Mouse (Mus musculus) frontal cortex, adult (tissue): ENCODE measurements around the gene Gpr88.
"Not testable (repeated sequence)": the region's sequence is repeated elsewhere in the genome, so short reads cannot be mapped to it uniquely, and the experiment has no call there.

ENCODE experiments used
- ATAC-seq: cut with Nextera tagmentation; 2 replicates; pipeline ENCODE4 v1.9.2; 2017; ENCODE audit warnings: mild to moderate bottlenecking, moderate library complexity, mixed read lengths; ENCODE audit not compliant: low TSS enrichment

Gpr88 gene

DNA sequence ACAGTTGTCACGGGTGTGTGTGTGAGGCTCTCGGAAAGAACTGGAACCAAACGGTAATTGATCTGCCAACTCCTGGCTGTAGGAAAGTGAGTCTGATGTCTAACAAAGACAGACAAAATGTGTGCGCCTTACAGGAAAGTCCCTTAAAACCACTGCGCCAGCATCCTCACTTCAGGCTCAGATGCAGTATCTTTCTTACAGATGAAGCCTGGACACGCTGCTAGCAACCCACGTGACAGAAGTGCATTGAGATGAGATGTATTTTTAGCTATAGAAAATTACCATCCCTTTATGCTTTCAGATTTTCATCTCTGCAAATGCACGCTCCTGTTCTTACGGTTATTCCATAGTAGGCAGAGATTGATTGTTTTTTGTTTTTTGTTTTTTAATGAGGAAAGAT, 10.6 kb downstream of the Gpr88 start:
- ATAC-seq = peak; percentile 72

DNA sequence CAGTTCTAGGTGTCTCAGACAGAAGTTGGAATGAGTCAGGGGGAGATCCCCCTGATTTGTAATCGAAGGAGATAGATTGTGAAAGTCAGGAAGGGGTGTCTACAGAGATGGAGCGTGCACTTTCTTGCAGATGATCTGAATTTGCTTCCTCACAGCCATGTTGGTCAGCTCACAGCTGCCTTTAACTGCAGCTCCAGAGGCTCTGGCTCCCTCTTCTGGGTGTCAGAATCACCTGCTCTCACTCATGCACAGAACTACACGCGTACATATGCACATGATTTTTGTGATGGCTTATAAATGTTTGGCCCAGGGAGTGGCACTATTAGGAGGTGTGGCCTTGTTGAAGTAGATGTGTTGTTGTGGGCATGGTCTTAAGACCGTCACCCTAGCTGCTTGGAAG, 15.8 kb downstream of the Gpr88 start:
- ATAC-seq = no peak

DNA sequence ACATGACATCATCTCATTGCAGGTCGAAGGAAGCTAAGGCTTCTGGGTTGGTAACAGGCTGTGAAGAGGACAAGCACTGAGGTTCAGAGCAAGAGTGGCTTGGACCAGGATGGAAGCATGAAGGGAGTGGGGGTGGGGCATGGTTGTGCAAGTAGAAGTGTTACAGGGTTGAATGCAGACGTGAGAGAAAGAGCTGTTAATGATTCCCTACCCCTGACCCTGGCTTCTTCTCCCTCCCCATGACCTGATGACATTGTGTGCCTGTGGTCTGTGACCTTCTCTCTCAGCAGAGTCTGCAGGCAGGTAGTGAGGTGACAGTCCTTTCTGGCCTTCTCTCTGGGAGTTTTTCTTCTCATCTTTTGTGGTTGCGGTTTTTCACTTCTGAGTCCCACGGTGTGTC, 16.4 kb downstream of the Gpr88 start:
- ATAC-seq = no peak

DNA sequence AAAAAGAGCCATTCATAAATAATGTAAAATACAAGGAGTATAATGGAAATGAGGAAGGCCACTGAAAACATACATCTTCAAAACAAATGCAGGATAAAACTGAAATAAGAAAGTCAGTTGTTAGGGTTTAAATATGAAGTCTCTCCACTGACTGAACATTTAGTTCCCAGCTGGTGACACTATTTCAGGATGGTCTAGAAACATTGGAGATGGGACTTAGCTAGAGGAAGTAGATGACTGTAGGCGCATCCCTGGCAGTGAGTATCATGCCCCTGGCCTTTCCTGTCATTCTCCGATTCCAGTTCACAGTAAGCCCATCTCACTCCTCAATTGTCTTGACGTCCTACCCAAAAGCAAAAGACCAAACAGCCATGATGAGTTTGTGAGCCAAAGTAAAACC, 19.8 kb downstream of the Gpr88 start:
- peak; percentile 84 for ATAC-seq

DNA sequence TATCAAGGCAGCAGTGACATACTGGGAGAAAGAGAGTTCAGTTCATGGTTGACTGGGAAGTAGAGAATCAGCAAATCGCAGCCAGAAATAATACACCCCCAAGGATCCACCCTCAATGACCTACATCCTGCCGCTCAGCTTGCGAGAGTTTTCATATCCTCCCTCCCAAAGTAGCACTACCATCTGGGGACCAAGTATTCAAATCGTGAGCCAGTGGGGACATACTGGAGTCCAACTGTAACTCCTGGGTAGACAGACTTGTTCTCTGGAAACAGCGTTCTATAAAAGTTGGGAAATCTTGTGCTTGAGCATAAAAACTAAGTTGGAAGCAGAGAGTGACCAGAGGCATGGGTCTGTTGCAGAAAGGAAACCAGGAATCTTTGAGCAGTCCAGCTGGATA, 20.5 kb downstream of the Gpr88 start:
- peak; percentile 72 for ATAC-seq

DNA sequence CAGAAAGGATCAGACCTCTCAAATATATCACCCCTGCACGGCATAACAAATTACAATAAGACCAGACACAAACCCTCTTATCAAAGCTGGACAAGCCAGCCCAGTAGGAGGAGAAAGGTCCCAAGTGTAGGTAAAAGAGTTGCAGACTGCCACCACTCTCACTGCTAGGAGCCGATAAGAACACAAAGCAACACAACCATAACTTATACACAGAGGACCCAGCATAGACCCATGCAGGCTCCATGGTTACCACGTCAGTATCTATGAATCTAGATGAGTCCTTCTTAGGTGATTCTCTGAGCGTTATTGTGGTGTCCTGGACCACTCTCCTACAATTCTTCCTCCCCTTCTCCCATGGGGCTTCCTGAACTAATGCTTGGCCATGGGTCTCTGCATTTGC, 24.0 kb downstream of the Gpr88 start:
- ATAC-seq = no peak

DNA sequence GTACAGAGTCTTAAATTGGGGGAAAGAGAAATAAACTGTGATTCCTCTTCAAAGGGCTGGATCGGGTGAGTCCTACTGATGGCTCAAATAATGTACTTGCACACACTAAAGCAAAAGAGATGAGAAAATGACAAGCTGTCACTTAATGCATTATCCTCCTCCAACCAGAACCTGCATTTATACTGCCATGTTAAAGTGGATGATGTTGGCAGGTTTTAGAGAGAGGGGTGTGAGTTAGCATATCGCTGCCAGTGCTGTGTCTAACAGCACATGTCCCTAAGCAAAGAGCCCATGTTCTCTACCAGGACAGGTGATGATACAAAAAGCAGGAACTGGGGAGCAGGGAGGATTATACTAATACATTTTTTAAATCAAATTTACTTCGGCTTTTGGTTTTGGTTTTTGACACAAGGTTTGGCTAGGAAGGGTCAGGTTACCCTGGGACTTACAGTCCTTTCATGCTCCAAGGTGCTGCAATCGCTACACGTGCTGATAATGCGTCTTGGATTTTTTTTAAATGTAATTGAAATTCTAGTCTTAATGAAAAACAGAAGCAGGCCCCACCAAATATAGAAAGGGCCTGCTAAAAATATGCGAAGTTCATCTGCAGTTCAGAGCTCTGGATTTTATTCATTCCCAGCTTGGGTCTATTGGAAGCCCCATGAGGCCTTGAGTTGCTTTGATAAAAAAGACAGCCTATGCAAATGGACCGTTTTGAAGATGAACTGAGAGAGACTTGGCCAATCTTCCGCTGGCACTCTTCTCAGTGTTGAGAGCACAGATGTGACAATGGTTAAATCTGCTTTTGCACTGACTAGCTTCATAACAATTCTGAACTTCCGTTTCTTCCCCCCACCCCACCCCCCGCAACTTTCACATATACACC, 24.7 kb downstream of the Gpr88 start:
- 0 out of 2 replicates have a peak, but pooled peaks have one; percentile 36 for ATAC-seq

DNA sequence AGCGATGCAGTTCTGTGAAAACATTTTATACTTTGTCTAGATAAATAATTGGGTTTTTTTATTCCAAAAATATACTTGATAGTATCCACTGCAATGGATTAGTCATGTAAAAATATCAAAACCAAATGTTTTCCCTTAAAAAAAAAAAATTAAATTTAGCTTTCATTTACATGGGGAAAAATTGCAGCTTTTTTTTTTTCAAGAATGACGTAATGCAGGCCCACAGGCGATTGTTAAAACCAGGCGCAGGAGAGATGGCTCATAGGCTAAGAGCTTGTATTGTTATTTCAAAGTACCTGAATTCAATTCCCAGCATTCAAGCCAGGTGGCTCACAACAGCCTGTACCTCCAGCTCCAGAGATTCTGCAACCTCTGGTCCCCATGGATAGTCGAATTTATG, 25.9 kb downstream of the Gpr88 start:
- no peak for ATAC-seq

DNA sequence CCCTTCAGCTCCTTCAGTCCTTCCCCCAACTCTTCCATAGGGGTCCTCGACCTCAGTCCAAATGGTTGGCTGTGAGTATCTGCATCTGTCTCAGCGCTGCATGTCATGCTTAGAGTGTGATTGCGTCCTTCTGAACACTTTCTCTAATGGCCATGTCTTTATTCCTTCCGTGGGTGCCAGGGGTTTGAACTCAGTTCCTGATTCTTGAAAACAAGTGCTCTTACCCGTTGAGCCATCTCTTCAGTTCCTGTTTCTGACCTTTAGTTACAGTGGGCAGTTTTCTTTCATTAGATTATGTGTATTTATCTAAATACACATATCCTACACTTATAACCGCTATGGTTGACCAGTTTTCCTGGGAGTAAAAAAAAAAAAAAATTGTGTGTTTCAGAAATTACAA, 26.4 kb downstream of the Gpr88 start:
- no peak for ATAC-seq

DNA sequence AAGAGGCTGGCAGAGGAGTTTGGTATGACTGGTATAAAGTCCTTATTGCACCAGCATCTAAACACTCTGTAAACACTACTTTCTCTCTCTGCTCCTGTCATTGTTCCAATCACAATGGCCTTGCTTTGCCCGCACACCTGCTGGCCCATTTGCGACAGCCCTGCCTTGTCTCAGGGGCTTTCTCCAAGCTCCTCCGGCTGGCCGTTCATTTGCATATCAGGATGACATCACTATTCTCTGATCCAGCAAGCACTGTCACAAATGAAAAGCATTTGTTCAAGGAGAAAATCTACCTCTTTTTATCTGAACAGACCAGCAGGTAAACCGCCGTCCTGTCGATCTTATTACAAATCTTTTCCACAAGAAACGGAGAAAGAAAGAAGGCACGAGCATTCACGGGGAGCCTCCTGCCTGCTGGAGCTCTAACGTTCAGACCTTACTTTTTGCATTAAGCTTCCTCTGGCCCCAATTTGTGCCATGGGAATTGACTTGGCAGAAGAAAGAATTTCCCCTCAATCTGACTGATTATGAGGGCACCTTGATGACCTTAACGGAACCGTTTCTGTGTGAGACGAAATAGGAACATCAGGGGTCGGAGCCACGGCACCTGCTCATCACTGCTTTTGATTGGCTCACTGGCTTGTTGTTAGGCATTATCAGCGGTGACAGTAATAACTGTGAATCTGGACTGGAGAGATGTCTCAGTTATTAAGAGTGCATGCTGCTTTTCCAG, 30.6 kb downstream of the Gpr88 start:
- ATAC-seq = peak; percentile 69

DNA sequence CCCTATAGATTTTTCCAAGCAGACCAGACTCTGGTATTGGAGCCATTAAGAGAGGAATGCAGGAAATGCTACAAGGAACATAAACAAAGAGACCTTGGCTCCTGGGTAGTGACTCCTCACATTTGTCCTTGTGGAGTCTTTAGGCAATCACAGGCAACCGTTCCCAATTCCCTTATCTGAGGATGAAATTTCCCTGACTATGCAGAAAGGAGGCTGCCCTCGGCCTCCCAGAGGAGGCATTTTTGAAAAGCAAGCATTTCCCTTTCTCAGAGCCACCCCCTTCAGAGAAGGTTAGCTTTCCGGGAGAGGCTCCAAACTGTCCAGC, 31.7 kb downstream of the Gpr88 start:
- no peak for ATAC-seq

DNA sequence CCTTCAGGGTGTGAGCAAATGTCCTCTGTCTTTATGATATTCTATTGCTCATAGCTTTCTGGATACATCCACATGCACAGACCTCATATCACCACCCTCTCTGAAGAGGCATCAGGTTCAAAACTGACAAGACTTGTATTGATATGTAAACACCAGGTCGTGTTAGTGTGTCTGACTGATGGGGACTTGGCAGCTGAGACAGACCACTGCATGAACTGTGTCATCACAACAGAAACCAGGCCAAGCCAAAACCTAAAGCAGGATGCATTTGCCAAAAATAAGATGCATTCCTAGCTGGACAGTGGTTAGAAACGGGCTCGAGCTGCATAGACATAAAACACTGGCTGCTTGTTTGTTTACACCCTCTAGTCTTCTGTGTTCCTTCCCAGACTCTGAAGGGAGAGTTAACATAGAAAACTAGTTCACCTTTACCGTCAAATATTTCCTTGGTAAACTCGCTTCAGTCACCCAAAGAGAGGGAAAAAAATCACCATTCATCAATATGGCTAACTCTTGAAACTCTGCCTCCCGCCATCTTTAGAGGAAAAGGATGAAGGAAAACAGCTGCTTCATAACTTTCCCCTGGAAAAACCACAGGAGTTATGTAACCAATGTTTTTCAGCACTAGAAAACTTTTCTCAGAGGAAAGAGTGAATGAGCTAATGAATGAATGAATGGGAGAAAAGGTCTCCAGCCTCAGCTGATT, 32.2 kb downstream of the Gpr88 start:
- ATAC-seq = no peak

DNA sequence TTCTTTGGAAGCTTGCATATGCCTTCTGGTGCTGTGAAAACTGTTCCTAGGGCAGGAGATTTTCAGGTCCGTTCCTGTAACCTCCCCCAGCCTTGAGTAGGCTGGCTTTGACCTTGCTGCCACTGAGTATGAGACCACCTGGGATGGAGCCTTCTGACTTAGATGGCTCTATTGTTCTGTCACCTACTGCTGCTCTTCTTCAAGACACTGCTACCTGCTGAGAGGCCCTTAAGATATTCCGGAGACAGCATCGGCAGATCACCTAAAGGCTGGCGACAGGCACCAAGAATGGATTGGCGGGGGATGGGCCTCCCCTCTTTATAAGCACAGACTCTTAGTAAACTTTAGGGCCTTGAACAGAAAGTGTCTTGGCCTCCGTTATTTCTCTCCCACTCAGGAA, 35.9 kb downstream of the Gpr88 start:
- not testable (repeated sequence) for ATAC-seq

DNA sequence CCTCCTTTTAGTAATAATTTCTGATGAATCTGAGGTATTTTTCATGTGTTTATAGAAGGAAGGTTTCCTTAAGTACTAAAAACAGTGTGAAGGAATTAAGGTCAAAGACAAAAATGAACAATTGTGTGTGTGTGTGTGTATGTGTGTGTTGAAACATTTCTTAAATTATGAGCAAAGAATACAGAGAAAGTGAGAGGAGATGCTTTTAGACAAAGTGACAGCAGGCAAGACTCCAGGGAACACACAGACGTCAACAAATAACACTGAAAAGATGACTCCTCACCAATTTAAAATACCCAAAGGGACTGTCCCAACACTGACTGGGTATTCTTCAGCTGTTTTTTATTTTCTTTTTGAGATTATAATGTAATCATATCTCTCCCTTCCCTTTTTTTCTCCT, 37.0 kb downstream of the Gpr88 start:
- ATAC-seq = 0 out of 2 replicates have a peak, but pooled peaks have one; percentile 27

DNA sequence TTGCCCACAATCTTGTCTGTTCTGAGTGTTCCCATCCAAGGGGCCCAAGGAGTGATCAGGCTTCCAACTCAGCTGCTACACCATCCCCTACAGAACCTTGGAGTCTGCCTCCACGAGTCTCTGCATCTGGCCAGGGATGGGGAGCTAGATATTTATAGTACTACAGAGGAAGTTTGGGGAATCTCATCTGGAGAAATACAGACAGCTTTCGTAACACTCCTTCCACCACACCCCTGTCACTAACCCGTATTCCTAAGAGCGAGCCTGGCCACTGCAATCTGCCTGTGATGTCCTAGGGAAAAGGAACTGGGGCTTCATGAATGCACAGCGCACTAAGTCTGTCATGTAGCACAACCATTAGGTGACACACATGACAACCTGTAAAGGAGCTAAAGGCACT, 41.7 kb downstream of the Gpr88 start:
- ATAC-seq = peak; percentile 76

DNA sequence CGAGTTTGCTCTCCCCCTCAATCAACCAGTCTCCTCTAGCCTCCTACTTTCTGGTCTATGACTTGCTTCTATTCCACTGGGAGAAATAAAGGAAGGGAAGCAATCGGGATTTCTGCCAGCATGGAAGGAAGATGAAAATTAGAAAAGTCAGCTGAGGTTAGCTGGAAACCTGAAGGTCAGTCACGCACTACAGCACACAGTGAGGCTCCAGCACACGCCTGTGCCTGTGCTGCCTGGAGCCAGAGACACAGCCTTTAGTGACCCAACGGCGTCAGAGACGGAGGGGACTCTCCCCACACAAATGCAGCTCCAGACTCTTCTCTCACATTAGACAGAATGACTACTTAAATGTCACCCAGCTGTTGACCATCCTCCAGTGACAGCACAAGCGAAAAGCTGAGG, 42.6 kb downstream of the Gpr88 start:
- peak; percentile 18; the same call in 1 of the 2 replicates for ATAC-seq

DNA sequence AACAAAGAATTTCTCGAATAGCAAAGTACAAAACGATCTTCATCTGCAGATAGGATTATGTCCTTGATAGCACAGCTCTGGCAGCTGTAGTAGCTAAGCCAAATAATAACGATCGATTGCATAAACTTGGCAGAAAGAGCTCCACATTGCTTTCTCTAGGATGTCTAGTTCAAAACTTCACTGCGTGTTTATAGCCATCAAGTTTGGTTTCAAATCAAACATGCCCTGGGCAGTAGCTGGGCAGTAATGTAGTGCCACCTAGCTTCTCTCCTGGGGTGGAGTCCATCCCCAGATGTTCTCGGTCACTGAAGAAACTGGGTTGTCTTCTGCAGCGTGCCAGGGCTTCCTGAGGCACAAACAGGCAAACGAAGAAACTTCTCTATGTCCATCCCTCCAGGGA, 44.1 kb downstream of the Gpr88 start:
- no peak for ATAC-seq

DNA sequence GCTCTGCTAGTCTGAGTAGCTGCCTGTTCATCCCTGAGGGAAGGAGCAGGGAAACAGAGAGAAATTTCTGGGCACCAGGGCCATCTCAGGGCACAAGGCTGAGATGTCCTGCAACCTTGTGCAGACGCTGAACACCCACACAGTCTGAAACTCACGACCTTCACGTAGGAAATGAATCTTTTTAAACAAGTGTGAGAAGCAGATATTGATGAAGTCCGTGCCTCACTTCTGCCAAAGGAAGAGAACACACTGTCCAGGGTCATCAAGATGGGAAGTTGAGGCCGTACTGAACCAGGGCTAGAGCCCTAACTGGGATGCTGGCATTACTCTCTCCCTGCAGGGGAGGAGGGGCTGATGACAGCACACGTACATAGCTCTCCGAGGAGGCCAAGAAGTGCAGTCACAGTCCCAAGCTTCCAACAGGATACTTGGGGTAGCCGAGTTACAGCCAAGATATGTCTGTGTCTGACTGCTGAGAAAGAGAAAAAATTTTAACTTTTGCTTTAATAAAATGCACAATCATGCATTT, 46.9 kb downstream of the Gpr88 start:
- ATAC-seq = no peak

DNA sequence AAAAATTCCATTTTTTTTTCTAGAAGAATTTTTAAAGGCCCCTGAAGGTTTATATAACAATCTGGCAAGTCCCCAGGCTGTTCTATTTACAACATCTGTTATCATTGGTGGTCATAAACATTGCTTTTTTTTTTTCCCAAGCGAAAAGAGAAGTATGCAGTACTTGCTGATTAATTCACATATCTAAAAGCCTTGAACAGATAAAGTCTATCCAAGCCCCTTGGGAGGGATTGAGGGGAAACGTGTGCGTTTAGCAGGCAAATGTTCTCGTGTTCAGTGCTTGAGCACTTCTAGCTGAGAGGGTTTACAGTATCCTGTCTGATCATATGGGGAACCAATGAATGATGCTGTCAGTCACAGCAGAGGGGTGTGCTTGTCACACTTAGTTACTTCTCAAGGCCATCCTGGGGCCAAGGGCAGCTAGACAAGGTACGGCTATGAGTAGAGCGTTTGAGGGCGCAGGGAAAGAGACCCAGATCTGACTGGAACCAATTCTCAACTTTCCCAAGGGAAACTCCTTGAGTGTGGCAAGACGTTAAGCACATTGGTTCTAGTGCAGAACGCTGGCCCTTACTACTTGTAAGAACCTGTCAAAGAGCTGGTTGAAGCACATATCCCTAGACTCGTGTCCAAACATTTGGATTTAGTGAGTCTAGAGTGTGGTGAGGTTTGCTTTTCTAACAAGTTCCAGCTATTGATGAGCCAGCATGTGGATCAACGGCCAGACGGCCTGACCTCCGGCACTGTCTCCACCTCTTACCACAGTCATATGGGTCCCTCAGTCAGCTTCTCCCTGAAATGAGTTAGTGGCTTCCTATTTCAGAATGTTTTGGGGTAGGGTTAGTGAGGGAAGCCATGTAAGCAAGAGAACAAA, 47.7 kb downstream of the Gpr88 start:
- ATAC-seq = no peak

DNA sequence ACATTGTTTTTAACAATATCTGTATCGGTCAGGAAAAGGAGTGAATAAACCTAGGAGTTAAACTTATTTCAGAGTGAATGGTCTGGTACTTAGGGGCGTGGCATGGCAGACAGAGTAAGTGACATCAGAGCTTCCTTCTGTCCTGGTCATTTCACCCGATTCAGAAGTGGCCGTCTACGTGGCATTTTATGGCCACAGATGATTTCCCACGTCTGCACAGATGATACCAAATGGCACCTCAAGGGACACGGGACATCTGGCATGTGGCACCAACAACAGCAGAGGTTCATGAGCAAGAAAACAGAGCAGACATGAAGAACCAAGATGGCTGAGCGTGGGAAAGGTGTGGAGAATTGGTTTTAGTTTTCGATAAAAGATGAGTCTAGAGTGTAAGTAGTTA, 48.7 kb downstream of the Gpr88 start:
- no peak for ATAC-seq

DNA sequence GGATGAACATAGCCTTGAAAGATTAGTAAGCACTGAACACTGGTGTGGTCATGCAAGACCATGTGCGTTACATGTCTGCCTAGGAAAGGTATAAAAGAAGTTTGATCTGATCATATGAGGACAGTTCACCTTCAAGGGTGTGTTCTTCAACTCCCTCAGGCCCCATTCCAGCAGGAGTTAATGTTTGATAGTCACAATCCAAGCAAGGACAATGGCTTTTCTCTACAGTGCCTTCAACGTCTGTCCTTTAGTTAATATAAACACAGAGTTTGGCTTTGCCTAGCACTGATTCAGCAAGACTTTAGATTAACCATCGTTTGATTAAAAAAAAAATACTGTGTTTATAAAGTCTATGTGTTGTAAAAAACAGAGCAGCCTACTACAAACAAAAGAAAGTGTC, 49.4 kb downstream of the Gpr88 start:
- no peak for ATAC-seq
